Mouse (Mus musculus) MEL (cell line): ENCODE measurements around the gene Bloc1s5. TPM values are rescaled to one million over a fixed set of nuclear protein-coding genes. Genes with fewer than 3 reads are reported as not detected.

ENCODE experiments used
- DNase-seq: peaks from one replicate; pipeline ENCODE4 v3.0.0; 2011; ENCODE audit warnings: low read depth, low spot score
- H3K27ac ChIP-seq: 2 replicates; pipeline ENCODE4 v1.5.1; 2012; ENCODE audit warnings: low read depth, mild to moderate bottlenecking, control low read depth, low read length, moderate library complexity; ENCODE audit not compliant: control insufficient read depth
- H3K27me3 ChIP-seq, 2 experiments: fragments of 150-350 bp in 1 of 2; sonication (generic) in 1 of 2; 2 replicates each; pipeline ENCODE4 v1.6.1; 2012; ENCODE audit warnings: low read length in 2 of 2, mild to moderate bottlenecking in 2 of 2, improper control_type of control experiment in 1 of 2, moderate library complexity in 1 of 2; ENCODE audit not compliant: insufficient read depth in 2 of 2, control insufficient read depth in 1 of 2
- H3K36me3 ChIP-seq, 2 experiments: 2 replicates each; pipeline ENCODE4 v1.6.1; 2012 to 2014; ENCODE audit warnings: low read length in 2 of 2, improper control_type of control experiment in 1 of 2, inconsistent platforms in 1 of 2, mild to moderate bottlenecking in 1 of 2; ENCODE audit not compliant: insufficient read depth in 2 of 2, control insufficient read depth in 1 of 2
- H3K4me1 ChIP-seq, 2 experiments: fragments of 150-350 bp in 1 of 2; sonication (generic) in 1 of 2; 2 replicates each; pipeline ENCODE4 v1.6.1; 2012; ENCODE audit warnings: low read length in 2 of 2, improper control_type of control experiment in 1 of 2, mild to moderate bottlenecking in 1 of 2; ENCODE audit not compliant: insufficient read depth in 2 of 2, control insufficient read depth in 1 of 2
- H3K4me3 ChIP-seq, 2 experiments: fragments of 150-350 bp in 1 of 2; sonication (generic) in 1 of 2; 2 replicates each; pipeline ENCODE4 v1.5.1; 2012; ENCODE audit warnings: low read depth in 2 of 2, low read length in 2 of 2, mild to moderate bottlenecking in 2 of 2, moderate library complexity in 2 of 2, control low read depth in 1 of 2, improper control_type of control experiment in 1 of 2; ENCODE audit not compliant: control insufficient read depth in 1 of 2, insufficient read depth in 1 of 2
- H3K79me2 ChIP-seq: 2 replicates; pipeline ENCODE4 v1.6.1; 2012; ENCODE audit warnings: mild to moderate bottlenecking, low read length, moderate library complexity; ENCODE audit not compliant: control insufficient read depth, poor library complexity, insufficient read depth
- H3K9ac ChIP-seq: 2 replicates; pipeline ENCODE4 v1.6.1; 2012; ENCODE audit warnings: low read depth, mild to moderate bottlenecking, control low read depth, low read length, moderate library complexity; ENCODE audit not compliant: control insufficient read depth, poor library complexity, severe bottlenecking
- H3K9me3 ChIP-seq: fragments of 150-350 bp; sonication (generic); replicated peaks from 2 replicates; pipeline ENCODE4 v1.6.1; 2012; ENCODE audit warnings: mild to moderate bottlenecking, low read length, improper control_type of control experiment, moderate library complexity; ENCODE audit not compliant: insufficient read depth
- BHLHE40 ChIP-seq: IDR thresholded peaks from 2 replicates; pipeline ENCODE4 v1.6.1; 2012; ENCODE audit warnings: low read depth, mild to moderate bottlenecking, inconsistent platforms, low read length, improper control_type of control experiment, borderline replicate concordance
- CHD1 ChIP-seq: IDR thresholded peaks from 2 replicates; pipeline ENCODE4 v1.6.1; 2012; ENCODE audit warnings: low read depth, mild to moderate bottlenecking, inconsistent platforms, low read length, improper control_type of control experiment
- CHD2 ChIP-seq: IDR thresholded peaks from 2 replicates; pipeline ENCODE4 v1.6.1; 2011; ENCODE audit warnings: low read length, improper control_type of control experiment
- CTCF ChIP-seq, 3 experiments: IDR thresholded peaks in 2 of 3; conservative IDR thresholded peaks in 1 of 3; 2 replicates each; pipeline ENCODE4 v1.5.1; 2011 to 2012; ENCODE audit warnings: low read length in 3 of 3, low read depth in 2 of 3, mild to moderate bottlenecking in 2 of 3, improper control_type of control experiment in 1 of 3, inconsistent platforms in 1 of 3, mixed read lengths in 1 of 3, moderate library complexity in 1 of 3; ENCODE audit not compliant: control insufficient read depth in 1 of 3, insufficient read depth in 1 of 3, poor library complexity in 1 of 3, severe bottlenecking in 1 of 3
- E2F4 ChIP-seq: IDR thresholded peaks from 2 replicates; pipeline ENCODE4 v1.6.1; 2011; ENCODE audit warnings: low read depth, low read length, improper control_type of control experiment, borderline replicate concordance
- ELF1 ChIP-seq: IDR thresholded peaks from 2 replicates; pipeline ENCODE4 v1.6.1; 2014; ENCODE audit warnings: low read depth, mild to moderate bottlenecking, inconsistent platforms, low read length, improper control_type of control experiment, moderate library complexity
- EP300 ChIP-seq, 2 experiments: IDR thresholded peaks; 2 replicates each; pipeline ENCODE4 v1.6.1; 2011; ENCODE audit warnings: improper control_type of control experiment in 2 of 2, low read length in 2 of 2, low read depth in 1 of 2, mild to moderate bottlenecking in 1 of 2
- ETS1 ChIP-seq: IDR thresholded peaks from 2 replicates; pipeline ENCODE4 v1.6.1; 2012; ENCODE audit warnings: low read depth, mild to moderate bottlenecking, inconsistent platforms, low read length, improper control_type of control experiment, moderate library complexity
- GABPA ChIP-seq: IDR thresholded peaks from 2 replicates; pipeline ENCODE4 v1.6.1; 2012; ENCODE audit warnings: low read depth, mild to moderate bottlenecking, inconsistent platforms, low read length, improper control_type of control experiment, moderate library complexity
- GATA1 ChIP-seq: IDR thresholded peaks from 2 replicates; pipeline ENCODE4 v1.6.1; 2011; ENCODE audit warnings: low read depth, low read length, improper control_type of control experiment
- HCFC1 ChIP-seq: IDR thresholded peaks from 2 replicates; pipeline ENCODE4 v1.6.1; 2012; ENCODE audit warnings: low read depth, mild to moderate bottlenecking, inconsistent platforms, low read length, improper control_type of control experiment, moderate library complexity
- JUND ChIP-seq: IDR thresholded peaks from 2 replicates; pipeline ENCODE4 v1.6.1; 2011; ENCODE audit warnings: low read depth, mild to moderate bottlenecking, improper control_type of control experiment, low read length
- KAT2A ChIP-seq: conservative IDR thresholded peaks from 2 replicates; pipeline ENCODE4 v1.6.1; 2012; ENCODE audit warnings: low read depth, low read length, improper control_type of control experiment, inconsistent platforms
- MAFK ChIP-seq: IDR thresholded peaks from 2 replicates; pipeline ENCODE4 v1.6.1; 2011; ENCODE audit warnings: low read depth, mild to moderate bottlenecking, low read length, improper control_type of control experiment, borderline replicate concordance
- MAX ChIP-seq: IDR thresholded peaks from 2 replicates; pipeline ENCODE4 v1.6.1; 2011; ENCODE audit warnings: low read length, improper control_type of control experiment
- MAZ ChIP-seq: IDR thresholded peaks from 2 replicates; pipeline ENCODE4 v1.6.1; 2012; ENCODE audit warnings: low read depth, mild to moderate bottlenecking, inconsistent platforms, low read length, improper control_type of control experiment
- MEF2A ChIP-seq: IDR thresholded peaks from 2 replicates; pipeline ENCODE4 v1.6.1; 2014; ENCODE audit warnings: low read depth, mild to moderate bottlenecking, inconsistent platforms, low read length, improper control_type of control experiment; ENCODE audit not compliant: poor library complexity, insufficient replicate concordance, severe bottlenecking; ENCODE audit errors: extremely low read depth
- MXI1 ChIP-seq: IDR thresholded peaks from 2 replicates; pipeline ENCODE4 v1.6.1; 2011; ENCODE audit warnings: mild to moderate bottlenecking, low read depth, low read length, improper control_type of control experiment
- MYB ChIP-seq: IDR thresholded peaks from 2 replicates; pipeline ENCODE4 v1.6.1; 2011; ENCODE audit warnings: mild to moderate bottlenecking, low read depth, low read length, improper control_type of control experiment
- MYC ChIP-seq: IDR thresholded peaks from 2 replicates; pipeline ENCODE4 v1.6.1; 2011; ENCODE audit warnings: low read depth, mild to moderate bottlenecking, low read length, improper control_type of control experiment, moderate library complexity
- NELFE ChIP-seq: IDR thresholded peaks from 2 replicates; pipeline ENCODE4 v1.6.1; 2011; ENCODE audit warnings: low read depth, low read length, improper control_type of control experiment
- NRF1 ChIP-seq: IDR thresholded peaks from 2 replicates; pipeline ENCODE4 v1.6.1; 2014; ENCODE audit warnings: low read depth, mild to moderate bottlenecking, inconsistent platforms, low read length, improper control_type of control experiment, moderate library complexity; ENCODE audit not compliant: poor library complexity, insufficient read depth, severe bottlenecking
- POLR2A ChIP-seq, 2 experiments: IDR thresholded peaks; 2 replicates each; pipeline ENCODE4 v1.6.1; 2011 to 2012; ENCODE audit warnings: low read length in 2 of 2, mild to moderate bottlenecking in 2 of 2, control low read depth in 1 of 2, improper control_type of control experiment in 1 of 2, low read depth in 1 of 2, moderate library complexity in 1 of 2; ENCODE audit not compliant: control insufficient read depth in 1 of 2, insufficient read depth in 1 of 2, poor library complexity in 1 of 2
- POLR2AphosphoS2 ChIP-seq: IDR thresholded peaks from 2 replicates; pipeline ENCODE4 v1.6.1; 2011; ENCODE audit warnings: low read length, improper control_type of control experiment
- POLR2AphosphoS5 ChIP-seq: IDR thresholded peaks from 2 replicates; pipeline ENCODE4 v1.6.1; 2012; ENCODE audit warnings: low read depth, borderline replicate concordance, mild to moderate bottlenecking, inconsistent platforms, low read length, moderate library complexity, mixed read lengths
- RAD21 ChIP-seq: IDR thresholded peaks from 2 replicates; pipeline ENCODE4 v1.6.1; 2011; ENCODE audit warnings: mild to moderate bottlenecking, low read depth, low read length, improper control_type of control experiment
- SIN3A ChIP-seq: IDR thresholded peaks from 2 replicates; pipeline ENCODE4 v1.6.1; 2012; ENCODE audit warnings: low read length, improper control_type of control experiment, inconsistent platforms
- SMC3 ChIP-seq: IDR thresholded peaks from 2 replicates; pipeline ENCODE4 v1.6.1; 2011; ENCODE audit warnings: low read depth, low read length, improper control_type of control experiment
- TAL1 ChIP-seq: IDR thresholded peaks from 2 replicates; pipeline ENCODE4 v1.6.1; 2012; ENCODE audit warnings: mild to moderate bottlenecking, inconsistent platforms, low read length, moderate library complexity, mixed read lengths
- TBP ChIP-seq: IDR thresholded peaks from 2 replicates; pipeline ENCODE4 v1.8.0; 2011; ENCODE audit warnings: low read depth, low read length, improper control_type of control experiment
- TCF12 ChIP-seq: IDR thresholded peaks from 2 replicates; pipeline ENCODE4 v1.6.1; 2014; ENCODE audit warnings: low read depth, mild to moderate bottlenecking, inconsistent platforms, low read length, improper control_type of control experiment, moderate library complexity
- UBTF ChIP-seq: IDR thresholded peaks from 2 replicates; pipeline ENCODE4 v1.6.1; 2012; ENCODE audit warnings: low read depth, mild to moderate bottlenecking, inconsistent platforms, low read length, improper control_type of control experiment, moderate library complexity, borderline replicate concordance; ENCODE audit not compliant: insufficient read depth
- USF1 ChIP-seq: IDR thresholded peaks from 2 replicates; pipeline ENCODE4 v1.6.1; 2014; ENCODE audit warnings: low read depth, mild to moderate bottlenecking, inconsistent platforms, low read length, improper control_type of control experiment, moderate library complexity
- USF2 ChIP-seq, 2 experiments: IDR thresholded peaks; 2 replicates each; pipeline ENCODE4 v1.6.1; 2011 to 2012; ENCODE audit warnings: improper control_type of control experiment in 2 of 2, low read length in 2 of 2, borderline replicate concordance in 1 of 2, inconsistent platforms in 1 of 2, low read depth in 1 of 2, mild to moderate bottlenecking in 1 of 2; ENCODE audit not compliant: insufficient read depth in 1 of 2
- ZC3H11A ChIP-seq: IDR thresholded peaks from 2 replicates; pipeline ENCODE4 v1.6.1; 2012; ENCODE audit warnings: low read depth, mild to moderate bottlenecking, inconsistent platforms, low read length, improper control_type of control experiment
- ZKSCAN1 ChIP-seq: IDR thresholded peaks from 2 replicates; pipeline ENCODE4 v1.6.1; 2012; ENCODE audit warnings: low read depth, mild to moderate bottlenecking, inconsistent platforms, low read length, improper control_type of control experiment, moderate library complexity
- ZMIZ1 ChIP-seq: IDR thresholded peaks from 2 replicates; pipeline ENCODE4 v1.6.1; 2012; ENCODE audit warnings: low read depth, mild to moderate bottlenecking, inconsistent platforms, low read length, improper control_type of control experiment, moderate library complexity
- ZNF384 ChIP-seq: IDR thresholded peaks from 2 replicates; pipeline ENCODE4 v1.6.1; 2012; ENCODE audit warnings: low read depth, mild to moderate bottlenecking, inconsistent platforms, low read length, improper control_type of control experiment
- polyA plus RNA-seq, 2 experiments: library from polyadenylated mRNA; stranded (reverse) in 1 of 2; unstranded in 1 of 2; fragments of >175 nt in 1 of 2; fragments of >200 nt in 1 of 2; gene quantifications; 2 replicates each; pipeline versions ENCODE4 v1.2.1 to v1.2.4; 2012; ENCODE audit warnings: low replicate concordance in 2 of 2, low read depth in 1 of 2; ENCODE audit not compliant: insufficient read length in 2 of 2, insufficient read depth in 1 of 2, missing spikeins in 1 of 2
- total RNA-seq: library from RNA; depleted of rRNA; stranded (reverse); fragments of 300-350 nt; gene quantifications from 2 replicates; pipeline ENCODE4 v1.2.3, GENCODE M21; 2012

The Bloc1s5 gene
- total and polyA plus RNA-seq, 3 experiments: 12.3 to 16.2 TPM; not detected in 1

- peaks cover 27 to 33% of the 10 kb centered on the region in 2 experiments for H3K4me1 ChIP-seq
- peak overlapping the region; percentile 55 for H3K9ac ChIP-seq
- H3K9me3 ChIP-seq: no peaks in the 10 kb centered on the region
- H3K4me3 ChIP-seq: peak overlapping the region in 1 of 2 experiments; percentile 19; a peak in 2 of 4 replicates
- DNase-seq: peak; percentile 79
- H3K27me3 ChIP-seq: no peaks in the 10 kb centered on the region
- no peaks in the 10 kb centered on the region for H3K79me2 ChIP-seq
- H3K36me3 ChIP-seq: peaks cover 4 to 24% of the 10 kb centered on the region in 2 experiments; a peak in 3 of 4 replicates
- H3K27ac ChIP-seq: peak overlapping the region; percentile 71
- TF ChIP-seq BHLHE40 (peak; percentile 63; the same call in 1 of the 2 replicates), CTCF (IDR thresholded peaks at IDR 0.05 in 2 of 3, conservative IDR thresholded peaks at IDR 0.05 in 1 of 3; ENCODE audit: control insufficient read depth in 1 of 3, insufficient read depth in 1 of 3, low read depth in 2 of 3, low read length in 3 of 3, poor library complexity in 1 of 3, severe bottlenecking in 1 of 3) (no peak), POLR2AphosphoS5 (no peak), CHD1 (no peak), HCFC1 (no peak), POLR2A (IDR thresholded peaks at IDR 0.05; ENCODE audit: control insufficient read depth in 1 of 2, insufficient read depth in 1 of 2, low read depth in 1 of 2, low read length in 2 of 2, poor library complexity in 1 of 2) (no peak), NELFE (no peak), SMC3 (no peak), ETS1 (peak; percentile 85), MXI1 (peak; percentile 76), TCF12 (peak; percentile 84), GATA1 (peak; percentile 87), UBTF (no peak), SIN3A (peak; percentile 74; the same call in 1 of the 2 replicates), GABPA (no peak), E2F4 (no peak), NRF1 (no peak), MYB (no peak), ZC3H11A (no peak), ZMIZ1 (no peak), MEF2A (no peak), MAZ (no peak), ZNF384 (no peak), ELF1 (no peak), MAX (peak; percentile 80; the same call in 1 of the 2 replicates), JUND (no peak), KAT2A (no peak), MYC (peak; percentile 96), USF1 (no peak), USF2 (IDR thresholded peaks at IDR 0.05; ENCODE audit: borderline replicate concordance in 1 of 2, insufficient read depth in 1 of 2, low read depth in 1 of 2, low read length in 2 of 2) (no peak), EP300 (IDR thresholded peaks at IDR 0.05; ENCODE audit: low read depth in 1 of 2, low read length in 2 of 2) (peak; percentile 85 to 86), TAL1 (peak; percentile 47), TBP (no peak), CHD2 (no peak), MAFK (no peak), ZKSCAN1 (no peak), RAD21 (no peak), POLR2AphosphoS2 (no peak)
Observed at GRCm38 (mm10) chr13:38613583-38613982, 21.3 kb downstream of the Bloc1s5 start.
